Mouse (Mus musculus): ENCODE results near the gene Cers6. TPM values are rescaled to one million over a fixed set of nuclear protein-coding genes. Genes with fewer than 3 reads are reported as not detected.

Gene Cers6
- polyA plus RNA-seq, 1 experiment: 21.1 TPM

DNA sequence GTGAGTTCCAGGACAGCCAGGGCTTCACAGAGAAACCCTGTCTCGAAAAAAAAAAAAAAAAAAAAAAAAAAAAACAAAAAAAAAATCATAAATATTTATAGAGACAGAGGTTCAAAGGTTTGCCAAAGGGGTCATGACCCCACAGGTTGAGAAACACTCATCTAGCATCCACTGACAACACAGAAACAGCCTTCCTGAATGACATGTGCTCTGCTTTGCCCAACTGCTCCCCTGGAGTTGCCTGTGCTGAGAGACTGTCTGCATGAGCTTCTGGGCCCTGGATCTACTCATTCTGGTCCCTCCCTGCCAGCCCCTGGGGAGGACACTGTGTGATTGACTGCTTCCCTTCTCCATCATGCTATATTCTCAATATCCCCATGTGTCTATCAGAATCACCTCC, 190.4 kb downstream of the Cers6 start:
- H3K4me1 ChIP-seq (replicated peaks; ENCODE audit: control insufficient read depth, insufficient read depth, low read length): no peaks in the 10 kb centered on the region
- 73% methylated on average over 1 of the region's 1 CpGs for WGBS
- H3K27me3 ChIP-seq (ENCODE audit: control insufficient read depth, insufficient read depth, low read length): no peaks in the 10 kb centered on the region
- H3K4me3 ChIP-seq (ENCODE audit: control insufficient read depth, insufficient read depth, low read length): no peak overlapping the region
- TF ChIP-seq CTCF (IDR thresholded peaks at IDR 0.05; ENCODE audit: borderline replicate concordance, control insufficient read depth, extremely low read depth, insufficient read depth, low read length, poor library complexity) (no peak), POLR2A (IDR thresholded peaks at IDR 0.05; ENCODE audit: control insufficient read depth, extremely low read depth, insufficient read depth, low read length, poor library complexity) (no peak)
- no peak for DNase-seq
- H3K36me3 ChIP-seq (ENCODE audit: control insufficient read depth, insufficient read depth, low read length): no peaks in the 10 kb centered on the region
- no peak overlapping the region for H3K27ac ChIP-seq (ENCODE audit: control insufficient read depth, insufficient read depth, low read length)

DNA sequence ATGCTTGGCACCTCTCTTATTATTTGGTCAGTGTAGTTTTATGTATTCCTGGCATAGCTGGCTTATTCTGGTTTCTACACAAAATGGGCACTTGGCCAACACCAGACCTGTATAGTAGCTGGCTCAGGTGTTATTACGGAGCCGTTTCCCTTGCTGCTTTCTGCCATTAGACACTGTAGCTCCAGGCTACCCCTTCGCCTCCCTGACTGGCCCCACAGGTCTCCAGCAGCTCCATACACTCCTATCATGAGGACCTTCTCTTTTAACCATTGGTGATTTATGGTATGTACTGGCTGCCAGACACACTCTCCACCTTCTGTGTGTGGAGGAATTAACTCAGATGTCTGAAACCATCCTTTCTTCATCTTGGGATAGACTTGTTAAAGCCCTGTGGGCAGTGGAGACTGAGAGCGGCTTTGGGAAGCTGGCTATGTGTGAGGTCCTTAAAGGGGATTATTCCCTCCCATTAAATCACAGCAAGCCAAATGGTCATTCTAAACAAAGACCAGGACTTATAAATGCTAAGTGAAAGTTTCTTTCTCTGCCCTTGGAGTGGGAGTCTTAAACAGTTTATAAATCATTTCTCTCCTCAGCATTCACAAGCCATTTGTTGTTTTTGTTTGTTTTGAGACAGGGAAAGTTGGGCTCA, 192.1 kb downstream of the Cers6 start:
- H3K27me3 ChIP-seq (ENCODE audit: control insufficient read depth, insufficient read depth, low read length): no peaks in the 10 kb centered on the region
- 96% methylated on average over 4 of the region's 4 CpGs for WGBS
- H3K36me3 ChIP-seq (ENCODE audit: control insufficient read depth, insufficient read depth, low read length): no peaks in the 10 kb centered on the region
- H3K27ac ChIP-seq (ENCODE audit: control insufficient read depth, insufficient read depth, low read length): no peak overlapping the region
- no peak overlapping the region for H3K4me3 ChIP-seq (ENCODE audit: control insufficient read depth, insufficient read depth, low read length)
- TF ChIP-seq CTCF (IDR thresholded peaks at IDR 0.05; ENCODE audit: borderline replicate concordance, control insufficient read depth, extremely low read depth, insufficient read depth, low read length, poor library complexity): no peak
- TF ChIP-seq POLR2A (IDR thresholded peaks at IDR 0.05; ENCODE audit: control insufficient read depth, extremely low read depth, insufficient read depth, low read length, poor library complexity): no peak
- no peaks in the 10 kb centered on the region for H3K4me1 ChIP-seq (replicated peaks; ENCODE audit: control insufficient read depth, insufficient read depth, low read length)
- no peak for DNase-seq

DNA sequence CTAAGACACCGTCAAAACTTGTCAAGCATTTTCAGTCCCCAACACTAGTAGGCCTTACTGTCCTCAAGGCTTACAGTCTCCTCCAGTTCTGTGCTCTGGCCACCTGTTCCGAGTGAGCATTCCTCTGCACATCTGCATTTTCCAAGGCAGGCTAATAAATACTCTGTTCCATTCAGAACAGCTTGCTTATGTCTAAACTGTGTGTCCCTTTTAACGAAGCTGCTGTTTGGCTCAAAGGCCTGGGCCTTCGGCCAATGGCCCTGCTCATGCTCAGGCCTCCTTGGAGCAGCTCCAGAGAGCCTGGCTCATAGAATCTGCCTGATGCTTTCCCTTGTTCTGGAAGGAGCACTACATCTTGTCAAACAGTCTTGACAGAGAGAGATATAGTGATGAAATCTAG, 193.0 kb downstream of the Cers6 start:
- Histone ChIP-seq H3K27ac (ENCODE audit: control insufficient read depth, insufficient read depth, low read length) (no peak overlapping the region), H3K4me1 (replicated peaks; ENCODE audit: control insufficient read depth, insufficient read depth, low read length) (no peaks in the 10 kb centered on the region), H3K27me3 (ENCODE audit: control insufficient read depth, insufficient read depth, low read length) (no peaks in the 10 kb centered on the region), H3K36me3 (ENCODE audit: control insufficient read depth, insufficient read depth, low read length) (no peaks in the 10 kb centered on the region), H3K4me3 (ENCODE audit: control insufficient read depth, insufficient read depth, low read length) (no peak overlapping the region)
- WGBS: 90% methylated on average over 4 of the region's 4 CpGs
- DNase-seq: no peak
- TF ChIP-seq POLR2A (IDR thresholded peaks at IDR 0.05; ENCODE audit: control insufficient read depth, extremely low read depth, insufficient read depth, low read length, poor library complexity): no peak

DNA sequence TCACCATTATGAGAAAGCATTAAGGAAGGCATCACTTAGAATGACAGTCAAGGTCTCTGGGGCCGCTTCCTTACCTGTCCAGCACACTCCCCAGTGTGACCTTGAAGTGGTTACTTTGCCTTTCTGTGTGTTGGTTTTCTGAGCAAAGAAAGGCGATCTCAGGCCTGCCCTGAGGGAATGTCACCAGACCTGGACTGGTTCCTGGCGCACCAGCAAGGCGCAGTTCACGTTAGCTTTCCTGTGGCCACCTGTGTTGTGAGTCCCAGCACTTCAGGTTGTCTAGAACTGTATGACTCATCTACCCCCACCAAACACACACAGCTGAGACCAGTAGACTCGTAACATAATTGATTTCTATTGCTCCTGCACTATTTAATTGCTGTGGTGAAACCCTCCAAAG, 193.9 kb downstream of the Cers6 start:
- no peak overlapping the region for H3K4me3 ChIP-seq (ENCODE audit: control insufficient read depth, insufficient read depth, low read length)
- TF ChIP-seq POLR2A (IDR thresholded peaks at IDR 0.05; ENCODE audit: control insufficient read depth, extremely low read depth, insufficient read depth, low read length, poor library complexity) (no peak), CTCF (IDR thresholded peaks at IDR 0.05; ENCODE audit: borderline replicate concordance, control insufficient read depth, extremely low read depth, insufficient read depth, low read length, poor library complexity) (no peak)
- DNase-seq: no peak
- H3K27me3 ChIP-seq (ENCODE audit: control insufficient read depth, insufficient read depth, low read length): no peaks in the 10 kb centered on the region
- no peak overlapping the region for H3K27ac ChIP-seq (ENCODE audit: control insufficient read depth, insufficient read depth, low read length)
- H3K36me3 ChIP-seq (ENCODE audit: control insufficient read depth, insufficient read depth, low read length): no peaks in the 10 kb centered on the region
- WGBS: 95% methylated on average over 6 of the region's 6 CpGs
- H3K4me1 ChIP-seq (replicated peaks; ENCODE audit: control insufficient read depth, insufficient read depth, low read length): no peaks in the 10 kb centered on the region

DNA sequence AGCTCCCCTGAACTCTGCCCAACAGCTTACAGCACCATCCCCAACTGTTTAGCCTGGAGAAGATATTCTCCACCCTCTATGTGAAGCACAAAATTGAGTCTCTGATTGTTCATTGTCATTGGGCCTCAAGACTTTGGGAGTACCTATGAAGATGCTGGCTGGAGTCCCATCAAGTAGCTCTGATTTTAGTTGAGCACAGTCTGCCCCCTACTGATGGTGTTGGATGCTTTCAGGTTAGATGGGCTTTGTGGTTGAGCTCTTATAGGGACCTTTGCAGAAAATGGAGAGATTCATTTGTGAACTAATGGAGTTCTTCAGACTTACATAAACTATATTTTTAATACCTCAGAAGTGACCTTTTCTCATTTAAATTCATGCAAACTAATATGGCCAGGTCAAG, 200.1 kb downstream of the Cers6 start:
- H3K27me3 ChIP-seq (ENCODE audit: control insufficient read depth, insufficient read depth, low read length): no peaks in the 10 kb centered on the region
- H3K4me3 ChIP-seq (ENCODE audit: control insufficient read depth, insufficient read depth, low read length): no peak overlapping the region
- TF ChIP-seq CTCF (IDR thresholded peaks at IDR 0.05; ENCODE audit: borderline replicate concordance, control insufficient read depth, extremely low read depth, insufficient read depth, low read length, poor library complexity) (no peak), POLR2A (IDR thresholded peaks at IDR 0.05; ENCODE audit: control insufficient read depth, extremely low read depth, insufficient read depth, low read length, poor library complexity) (no peak)
- peak; percentile 38 for DNase-seq
- H3K4me1 ChIP-seq (replicated peaks; ENCODE audit: control insufficient read depth, insufficient read depth, low read length): no peaks in the 10 kb centered on the region
- 0 out of 2 replicates have a peak, but pooled peaks cover 3% of the 10 kb centered on the region for H3K36me3 ChIP-seq (ENCODE audit: control insufficient read depth, insufficient read depth, low read length)
- no peak overlapping the region for H3K27ac ChIP-seq (ENCODE audit: control insufficient read depth, insufficient read depth, low read length)

DNA sequence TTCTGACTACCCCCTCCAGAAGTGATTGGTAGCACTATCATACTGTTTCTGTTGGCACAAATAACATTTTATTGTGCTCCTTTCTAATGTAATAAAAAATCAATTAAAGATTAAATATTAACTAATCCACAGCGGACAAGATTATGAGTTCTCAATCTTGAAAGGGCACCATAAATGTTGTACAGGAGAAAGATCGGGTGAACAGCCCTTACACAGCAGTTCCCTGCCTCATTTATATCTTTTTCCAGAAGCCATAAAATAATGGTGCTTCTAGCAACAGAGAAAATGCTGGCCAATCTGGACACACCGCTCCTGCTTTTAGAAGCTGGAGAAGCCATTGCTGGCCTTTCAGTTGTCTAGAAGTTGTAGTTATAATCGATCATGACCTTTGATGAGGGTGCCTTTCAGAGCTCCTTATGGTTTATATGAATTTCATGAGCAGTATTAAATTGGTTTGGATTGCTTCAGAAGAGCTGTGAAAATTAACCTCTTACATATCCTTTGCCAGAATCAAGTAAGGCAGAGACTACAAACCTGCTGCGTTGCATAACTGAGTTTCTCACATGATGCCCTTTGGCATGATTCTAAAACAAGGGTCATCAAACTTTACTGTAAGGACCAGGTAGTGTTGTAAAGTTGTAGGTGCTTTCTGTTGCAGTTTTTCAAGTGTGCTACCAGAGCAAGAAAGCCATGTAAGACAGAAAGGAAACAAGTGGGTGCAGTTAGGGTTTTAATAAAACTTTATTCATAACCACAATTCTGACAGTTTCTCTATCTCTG, 200.9 kb downstream of the Cers6 start:
- DNase-seq: no peak
- Histone ChIP-seq H3K4me1 (replicated peaks; ENCODE audit: control insufficient read depth, insufficient read depth, low read length) (no peaks in the 10 kb centered on the region), H3K36me3 (ENCODE audit: control insufficient read depth, insufficient read depth, low read length) (0 out of 2 replicates have a peak, but pooled peaks cover 4% of the 10 kb centered on the region), H3K27ac (ENCODE audit: control insufficient read depth, insufficient read depth, low read length) (no peak overlapping the region), H3K27me3 (ENCODE audit: control insufficient read depth, insufficient read depth, low read length) (no peaks in the 10 kb centered on the region), H3K4me3 (ENCODE audit: control insufficient read depth, insufficient read depth, low read length) (no peak overlapping the region)
- 99% methylated on average over 5 of the region's 5 CpGs for WGBS
- no peak for TF ChIP-seq CTCF (IDR thresholded peaks at IDR 0.05; ENCODE audit: borderline replicate concordance, control insufficient read depth, extremely low read depth, insufficient read depth, low read length, poor library complexity)
- TF ChIP-seq POLR2A (IDR thresholded peaks at IDR 0.05; ENCODE audit: control insufficient read depth, extremely low read depth, insufficient read depth, low read length, poor library complexity): no peak
